Mouse (Mus musculus): ENCODE data around the gene Arpc2.
A peak's percentile ranks its signal among the peaks of the same experiment; 100 is the strongest.

The Arpc2 gene

DNA sequence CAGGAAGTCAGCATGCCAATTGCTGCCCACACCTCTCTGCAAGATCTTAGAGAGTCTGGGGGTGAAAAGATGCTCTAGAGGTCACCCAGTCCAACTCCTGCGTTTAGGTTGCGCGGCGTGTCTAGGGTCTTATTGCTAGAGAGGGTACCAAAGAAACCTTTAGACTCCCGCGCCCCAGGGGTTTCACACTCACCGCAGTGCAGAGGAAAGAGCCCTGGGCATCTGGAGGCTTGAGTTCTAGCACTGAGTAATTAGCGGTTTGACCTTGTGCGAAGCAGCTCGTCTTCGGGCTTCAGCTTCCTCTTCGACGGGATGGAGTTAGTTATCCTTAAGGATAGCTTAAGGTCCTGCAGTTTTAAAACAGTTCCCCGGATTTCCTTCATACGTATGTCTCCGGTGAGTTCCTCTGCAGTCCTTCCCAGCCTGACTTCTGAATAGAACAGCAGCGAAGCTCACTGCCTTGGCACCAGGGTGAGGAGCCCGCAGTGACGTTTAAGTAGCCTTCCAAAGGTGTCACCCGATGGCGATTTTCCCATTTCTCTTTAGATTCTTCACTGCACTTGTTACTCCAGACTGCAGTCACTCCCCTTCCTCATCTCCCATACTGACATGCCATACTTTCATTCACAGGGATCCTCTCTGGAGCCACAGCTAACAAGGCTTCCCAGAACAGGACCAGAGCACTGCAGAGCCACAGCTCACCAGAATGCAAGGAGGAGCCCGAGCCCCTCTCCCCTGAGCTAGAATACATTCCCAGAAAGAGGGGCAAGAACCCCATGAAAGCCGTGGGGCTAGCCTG is 49.5 kb downstream of the Arpc2 start:
- DNase-seq, result peak; percentile 76

DNA sequence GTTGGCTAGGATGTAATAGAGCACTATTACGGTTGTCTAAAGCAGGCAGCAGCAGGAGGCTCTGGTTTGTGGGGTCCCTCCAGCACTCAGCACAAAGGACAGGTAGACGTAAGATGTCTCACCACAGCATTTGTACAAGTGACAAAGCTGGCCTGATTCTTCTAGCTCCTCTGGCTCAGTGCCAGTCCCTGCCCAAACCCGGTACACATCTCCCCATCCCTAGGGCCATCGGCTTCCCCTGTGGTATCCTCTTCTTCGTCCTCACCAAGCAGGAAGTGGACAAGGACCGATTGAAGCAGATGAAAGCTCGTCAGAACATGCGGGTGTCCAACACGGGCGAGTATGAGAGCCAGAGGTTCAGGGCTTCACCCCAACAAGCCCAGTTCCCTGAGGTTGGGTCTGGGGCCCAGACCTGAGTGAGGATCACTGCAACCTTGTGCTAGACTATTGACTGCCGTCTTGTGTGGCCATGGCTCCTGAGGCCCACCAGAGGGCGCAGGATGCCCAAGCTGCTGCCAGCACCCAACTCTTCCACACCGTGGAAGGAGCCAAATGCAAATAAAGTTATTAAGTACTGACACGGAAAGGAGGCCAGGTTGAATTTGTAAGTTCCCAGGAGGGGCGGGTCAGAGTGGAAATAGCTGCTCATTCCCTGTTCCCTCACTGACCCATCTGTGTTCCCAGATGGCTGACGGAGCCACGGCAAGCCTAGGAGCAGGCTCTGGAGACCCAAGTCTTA is 51.2 kb downstream of the Arpc2 start:
- peak; percentile 70 for DNase-seq

- DNase-seq, result peak; percentile 35
These were observed 52.4 kb downstream of the Arpc2 start for GRCm38 (mm10) chr1:74288327-74288726.

GRCm38 (mm10) chr1:74289248-74289647 is 53.4 kb downstream of the Arpc2 start:
- DNase-seq, result peak; percentile 31

GRCm38 (mm10) chr1:74289740-74290139 is 53.9 kb downstream of the Arpc2 start:
- DNase-seq, result no peak

GRCm38 (mm10) chr1:74290141-74290540 is 54.3 kb downstream of the Arpc2 start:
- peak; percentile 55 for DNase-seq

DNA sequence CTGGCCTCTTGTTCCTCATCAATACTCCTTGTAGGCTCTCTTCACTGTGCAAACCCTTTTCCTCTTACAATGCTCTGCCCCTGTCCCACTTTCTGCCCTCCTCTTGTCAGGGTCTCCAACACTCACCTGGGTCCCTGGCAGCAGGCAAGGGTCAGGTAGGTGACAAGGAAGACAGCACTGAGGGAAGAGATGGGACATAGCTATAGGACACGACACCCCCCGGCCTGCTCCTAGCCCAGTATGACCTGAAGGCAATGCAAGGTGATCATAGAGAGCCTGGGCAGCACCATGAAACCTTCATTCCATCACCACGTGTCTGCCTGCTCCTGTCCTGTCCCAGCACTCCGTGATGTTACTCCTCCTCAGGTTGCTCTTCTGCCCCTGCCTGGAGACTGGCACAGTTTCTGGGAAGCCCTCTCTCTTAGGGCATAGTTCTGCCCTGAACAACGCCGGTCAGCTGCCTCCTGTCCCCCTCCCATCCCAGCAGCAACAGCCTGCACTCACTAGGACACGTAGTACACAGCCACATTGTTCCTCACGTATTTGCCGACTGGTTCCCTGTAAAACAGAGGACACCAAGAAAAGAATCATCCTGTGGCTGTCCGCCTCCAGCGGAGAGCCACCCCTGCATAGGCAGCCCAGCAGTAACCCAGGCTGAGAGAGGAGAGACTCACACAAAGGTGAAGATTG is 56.6 kb downstream of the Arpc2 start:
- DNase-seq, result no peak

DNA sequence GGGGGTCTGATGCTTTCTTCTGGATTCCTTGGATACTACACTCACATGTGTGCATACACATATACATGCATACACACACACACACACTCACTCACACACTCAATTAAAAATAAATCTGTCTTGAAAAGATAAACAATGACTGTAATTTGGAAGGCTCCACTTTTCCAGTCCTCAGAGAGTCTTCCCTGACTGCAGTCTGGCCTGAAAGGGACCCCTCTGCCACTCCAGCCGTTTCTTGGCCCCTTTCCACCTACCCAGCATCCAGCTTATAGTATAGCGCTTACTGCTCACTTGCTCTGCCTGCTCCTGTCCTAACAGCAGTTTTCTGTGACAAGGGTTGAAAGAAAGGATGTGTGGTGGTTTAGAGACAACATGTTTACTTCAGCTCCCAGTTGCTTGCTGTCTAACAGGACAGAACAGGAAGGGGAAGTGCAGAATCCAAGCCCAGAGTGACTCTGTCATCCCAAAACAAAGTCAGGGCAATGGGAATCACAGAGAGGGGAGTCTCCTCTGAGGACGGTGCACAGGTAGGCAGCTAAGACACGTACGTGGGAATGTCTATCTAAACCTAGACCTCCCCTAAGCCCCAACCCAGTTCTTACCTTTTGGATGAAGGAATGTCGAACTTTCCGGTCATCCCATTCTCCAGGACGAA is 57.5 kb downstream of the Arpc2 start:
- peak; percentile 19 for DNase-seq

DNA sequence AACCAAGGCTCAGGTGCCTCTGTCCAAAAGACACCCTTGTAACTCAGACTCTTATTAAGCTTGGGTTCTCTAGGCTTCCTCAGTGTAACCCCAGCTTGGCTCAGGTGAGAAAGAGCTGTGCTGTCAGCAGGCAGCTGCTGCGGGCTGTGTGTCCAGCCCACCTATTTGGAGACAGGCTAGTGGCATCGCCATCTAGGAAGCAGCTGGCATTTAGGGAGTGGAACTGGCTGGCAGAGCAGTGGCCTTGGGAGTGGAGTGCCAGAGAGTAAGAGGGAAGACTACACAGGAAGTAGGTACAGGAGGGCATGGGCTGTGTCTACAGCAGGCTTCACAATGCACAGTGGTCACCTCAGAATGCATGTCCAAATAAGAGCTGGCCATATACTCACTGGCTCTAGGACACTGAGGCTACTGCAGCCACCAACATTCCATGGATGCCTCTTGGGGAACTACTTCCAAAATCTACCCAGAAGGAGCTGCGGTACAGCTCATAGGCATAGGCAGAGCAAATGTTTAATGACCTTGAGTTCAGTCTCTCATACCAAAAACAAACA is 58.3 kb downstream of the Arpc2 start:
- peak; percentile 24 for DNase-seq

- no peak for DNase-seq
These were observed 59.0 kb downstream of the Arpc2 start for GRCm38 (mm10) chr1:74294733-74295455.

DNA sequence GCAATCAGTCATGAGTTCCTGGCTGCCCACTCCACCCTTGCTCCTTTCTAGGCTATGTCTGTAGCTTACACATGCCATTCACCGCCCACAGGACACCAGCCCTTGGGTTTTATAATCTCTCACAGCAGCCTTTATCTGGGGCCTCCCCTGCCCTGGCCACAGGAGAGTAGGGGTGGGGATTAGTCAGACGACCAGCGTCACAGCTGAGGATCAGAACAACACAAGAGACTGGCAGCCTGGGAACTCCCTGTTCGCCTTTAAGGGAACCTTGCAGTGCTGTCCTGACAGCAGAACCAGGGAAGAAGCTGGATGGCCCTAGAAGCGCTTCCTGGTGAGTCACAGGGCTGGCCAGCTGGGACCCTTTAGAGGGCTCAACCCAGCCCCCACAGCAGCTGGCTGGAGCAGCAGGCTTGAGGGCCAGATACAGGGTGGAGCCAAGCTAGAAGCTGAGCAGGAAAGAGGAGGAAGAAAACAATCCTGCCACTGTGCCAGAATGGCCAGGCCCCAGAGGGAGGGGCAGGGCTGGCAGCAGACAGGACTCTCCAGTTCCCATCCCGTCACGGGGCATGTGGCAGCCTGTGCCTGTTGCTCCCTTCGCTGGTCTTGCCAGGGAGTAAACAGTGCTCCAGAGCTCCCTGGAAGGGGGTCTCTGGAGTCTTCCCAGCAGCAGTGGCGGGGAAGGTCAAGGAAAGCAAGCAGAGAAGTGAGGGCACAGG is 59.7 kb downstream of the Arpc2 start:
- peak; percentile 89 for DNase-seq

DNA sequence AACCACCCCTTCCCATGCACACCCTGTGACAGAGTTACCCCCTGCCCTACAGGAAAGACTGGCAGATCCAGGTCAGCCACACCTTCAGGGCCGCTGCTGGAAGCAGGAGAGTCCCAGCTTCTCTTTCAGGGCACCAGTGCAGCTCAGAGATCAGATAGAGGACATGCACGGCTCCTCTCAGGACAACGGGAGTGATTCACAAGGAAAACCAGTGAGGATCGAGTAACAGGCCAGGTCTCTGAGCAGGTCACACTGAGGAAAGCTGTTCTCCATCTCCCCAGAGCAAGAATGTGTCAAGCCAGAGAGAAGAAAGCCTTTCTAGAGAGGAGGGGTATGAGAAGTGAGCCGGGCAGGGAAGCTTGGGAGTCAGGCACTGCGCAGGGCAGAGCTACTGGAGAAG is 60.6 kb downstream of the Arpc2 start:
- peak; percentile 33 for DNase-seq

DNA sequence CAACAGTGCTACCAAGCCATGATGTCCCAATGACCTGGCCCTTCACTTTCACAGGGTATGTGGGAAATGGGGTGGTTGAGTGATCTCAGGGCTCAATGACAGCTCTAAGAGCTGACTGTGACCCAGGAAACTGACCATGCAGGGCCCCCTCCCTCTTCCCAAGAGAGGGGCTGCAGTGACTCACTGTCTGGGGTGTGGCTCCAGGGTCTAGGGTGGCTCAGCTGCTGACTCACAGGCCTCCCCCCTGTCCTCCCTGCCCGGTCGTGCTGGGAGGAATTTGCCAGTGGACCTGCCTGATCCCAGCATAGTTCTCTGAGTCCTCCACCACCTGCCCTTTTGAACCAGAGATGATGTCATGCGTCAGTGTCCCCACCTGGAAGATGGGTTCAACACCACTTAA is 61.4 kb downstream of the Arpc2 start:
- DNase-seq, result peak; percentile 46

DNA sequence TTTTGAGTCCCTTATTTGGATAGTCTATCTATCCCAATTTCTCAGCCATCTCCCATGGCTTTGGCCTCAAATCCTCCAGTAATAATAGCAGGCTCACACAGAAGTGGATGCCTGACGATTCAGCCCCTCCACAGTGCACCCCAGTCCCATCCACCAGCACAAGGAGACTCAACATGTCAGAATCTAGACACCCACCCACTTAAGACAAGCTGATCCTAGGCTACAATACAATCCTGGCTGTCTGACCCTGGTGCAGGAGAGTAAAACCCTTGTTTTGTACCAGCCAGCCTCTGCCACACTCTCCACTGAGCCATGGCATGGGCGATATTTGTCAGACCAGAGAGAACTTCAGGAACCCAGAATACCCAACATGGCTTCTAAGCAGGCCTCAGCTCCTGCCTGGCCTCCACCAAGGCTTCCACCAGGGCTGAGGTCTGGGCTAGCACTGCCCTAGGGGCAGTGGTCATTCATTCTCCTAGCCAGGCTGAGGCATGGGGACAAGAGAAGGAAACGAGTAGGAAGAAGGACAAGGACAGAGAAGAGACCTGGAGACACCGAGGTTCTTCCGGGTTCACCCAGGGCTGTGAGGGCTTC is 62.4 kb downstream of the Arpc2 start:
- DNase-seq, result no peak

DNA sequence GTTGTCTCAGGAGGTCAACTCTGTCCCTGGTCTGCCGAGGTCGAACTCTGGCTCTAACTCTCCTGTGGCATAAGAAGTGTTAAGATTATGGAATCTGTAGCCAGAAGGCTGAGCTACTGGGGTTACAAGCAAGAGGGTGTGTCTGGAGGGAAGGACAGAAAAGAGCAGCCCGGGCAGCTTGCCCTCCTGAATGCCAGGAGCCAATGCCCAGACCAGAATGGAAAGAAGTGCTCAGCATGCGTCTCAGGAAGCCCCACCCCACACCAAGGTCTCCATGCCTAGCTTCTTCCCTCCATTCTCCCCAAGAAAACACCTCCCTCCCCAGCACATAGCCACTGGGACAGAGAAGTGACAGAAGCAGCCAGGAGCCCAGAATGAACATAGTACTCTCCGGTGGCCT is 63.1 kb downstream of the Arpc2 start:
- peak; percentile 73 for DNase-seq

- DNase-seq, result no peak
These were observed 64.6 kb downstream of the Arpc2 start for GRCm38 (mm10) chr1:74300347-74301110.

DNA sequence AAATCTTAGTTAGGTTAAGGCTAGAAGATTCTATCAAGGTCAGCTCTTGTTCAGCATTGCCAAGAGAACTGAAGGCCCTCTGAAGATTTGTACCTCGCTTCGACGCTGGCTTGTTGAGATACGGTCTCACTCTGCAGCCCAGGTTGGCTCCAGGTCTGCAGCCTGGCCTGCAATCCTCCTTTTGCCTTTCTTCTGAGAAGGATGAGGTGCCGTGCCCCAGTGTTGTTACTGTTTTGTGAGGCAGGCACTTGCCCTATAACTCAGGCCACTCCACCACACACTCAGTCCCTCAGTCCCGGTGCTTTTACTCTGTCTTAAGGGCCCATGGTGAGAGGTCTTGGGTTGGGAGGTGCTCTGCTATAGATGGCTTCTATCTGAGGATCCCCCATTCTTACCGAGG is 66.3 kb downstream of the Arpc2 start:
- no peak for DNase-seq

GRCm38 (mm10) chr1:74302835-74303234 is 67.0 kb downstream of the Arpc2 start:
- DNase-seq, result peak; percentile 32

DNA sequence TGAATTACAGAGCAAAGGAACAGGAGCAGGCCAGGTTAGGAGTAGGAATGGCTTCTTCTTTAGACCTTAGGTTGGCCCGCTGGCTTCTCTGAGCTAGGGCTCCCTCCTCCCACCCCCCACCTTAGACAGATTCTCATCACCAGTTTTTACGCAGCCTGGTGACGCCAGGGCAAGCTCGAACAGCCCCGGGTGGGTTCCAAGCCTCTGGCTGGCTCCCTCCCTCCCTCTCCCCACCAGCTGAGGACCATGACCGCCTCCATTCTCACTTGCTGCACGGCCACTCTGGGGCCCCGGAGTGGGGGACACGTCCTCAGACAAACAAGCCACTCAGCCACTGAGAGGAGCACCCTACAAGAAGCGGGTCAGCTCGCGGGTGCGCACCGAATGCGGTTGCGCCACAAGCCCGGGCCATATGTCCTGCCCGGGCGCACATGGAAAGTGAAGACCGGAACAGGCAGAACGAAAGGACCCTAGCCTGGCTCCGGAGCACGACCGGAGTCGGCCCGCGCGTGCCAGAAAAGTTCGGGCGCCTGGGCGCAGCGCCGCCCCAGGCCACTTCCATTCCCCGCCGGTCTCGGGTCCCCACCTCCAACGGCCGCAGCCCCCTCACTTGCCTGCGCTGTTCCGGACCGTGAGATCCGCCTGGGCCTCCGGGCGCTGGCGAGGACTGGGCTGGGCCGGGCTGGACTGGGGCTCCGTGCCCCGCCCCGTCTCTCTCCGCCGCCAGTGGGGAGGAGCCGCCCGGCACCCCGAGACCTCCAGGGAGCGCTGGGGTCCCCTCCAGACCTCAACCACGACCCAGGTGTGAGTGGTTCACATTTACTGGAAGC is 67.8 kb downstream of the Arpc2 start:
- DNase-seq, result peak; percentile 52
